Mouse (Mus musculus) hindbrain, postnatal 0 days (tissue): Measurements from ENCODE around the gene Top3a. TPM values are rescaled to one million over a fixed set of nuclear protein-coding genes. Genes with fewer than 3 reads are reported as not detected.

Experiments
- ATAC-seq: fragments of 200-750 bp; cut with Nextera tagmentation; 2 replicates; pipeline ENCODE4 v1.8.0; 2017; ENCODE audit warnings: mild to moderate bottlenecking, moderate TSS enrichment, moderate library complexity
- DNase-seq: peaks from one replicate; pipeline ENCODE4 v3.0.0-alpha.2; 2015; ENCODE audit warnings: low spot score
- H3K27ac ChIP-seq: fragments of 300-500 bp; sonication (generic); 2 replicates; pipeline ENCODE4 v1.5.1; 2014; ENCODE audit warnings: mild to moderate bottlenecking
- H3K27me3 ChIP-seq: fragments of 300-500 bp; sonication (generic); 2 replicates; pipeline ENCODE4 v1.6.1; 2014; ENCODE audit warnings: low read length, mixed read lengths; ENCODE audit not compliant: insufficient read depth
- H3K36me3 ChIP-seq: fragments of 300-500 bp; sonication (generic); 2 replicates; pipeline ENCODE4 v1.6.1; 2014; ENCODE audit warnings: low read length, mixed read lengths; ENCODE audit not compliant: insufficient read depth
- H3K4me1 ChIP-seq: fragments of 300-500 bp; sonication (generic); 2 replicates; pipeline ENCODE4 v1.6.1; 2014; ENCODE audit warnings: antibody characterized with exemption, low read length, mixed read lengths; ENCODE audit not compliant: insufficient read depth
- H3K4me2 ChIP-seq: fragments of 300-500 bp; sonication (generic); 2 replicates; pipeline ENCODE4 v1.6.1; 2014; ENCODE audit warnings: low read depth, mild to moderate bottlenecking, low read length, moderate library complexity, mixed read lengths
- H3K4me3 ChIP-seq: fragments of 300-500 bp; sonication (generic); 2 replicates; pipeline ENCODE4 v1.5.1; 2014; ENCODE audit warnings: low read length
- H3K9ac ChIP-seq: fragments of 300-500 bp; sonication (generic); replicated peaks from 2 replicates; pipeline ENCODE4 v1.6.1; 2014; ENCODE audit warnings: mild to moderate bottlenecking, low read length, moderate library complexity, mixed read lengths
- H3K9me3 ChIP-seq: fragments of 300-500 bp; sonication (generic); 2 replicates; pipeline ENCODE4 v1.6.1; 2016; ENCODE audit warnings: low read length, mixed read lengths
- CTCF ChIP-seq: IDR thresholded peaks from 2 replicates; pipeline ENCODE4 v1.5.1; 2016; ENCODE audit warnings: antibody characterized with exemption, control low read depth, low read depth
- WGBS: fragments of 180-500 bp; shearing (Covaris S2); extraction: QIAGEN DNeasy Blood & Tissue Kit; methylation state at CpG from one replicate; pipeline ENCODE4 v1.1.7; 2014; 5-methylcytosine and 5-hydroxymethylcytosine counted together
- microRNA-seq, 2 experiments: library from miRNA; unstranded; fragments of <30 nt; microRNA quantifications; one replicate each; pipeline ENCODE4; 2016
- polyA plus RNA-seq: library from polyadenylated mRNA; unstranded; fragments of >200 nt; fragmentation: Nextera tagmentation; extraction: Ambion mirVana; gene quantifications from 2 replicates; pipeline ENCODE4 v1.2.1, GENCODE M21; 2015
- total RNA-seq: library from RNA; depleted of rRNA; stranded (reverse); fragments of >200 nt; gene quantifications from 2 replicates; pipeline ENCODE4 v1.2.3, GENCODE M21; 2014; rRNA removed

The Top3a gene
- total and polyA plus RNA-seq, 2 experiments from 2014 or later: 3.9 to 11.0 TPM

DNA sequence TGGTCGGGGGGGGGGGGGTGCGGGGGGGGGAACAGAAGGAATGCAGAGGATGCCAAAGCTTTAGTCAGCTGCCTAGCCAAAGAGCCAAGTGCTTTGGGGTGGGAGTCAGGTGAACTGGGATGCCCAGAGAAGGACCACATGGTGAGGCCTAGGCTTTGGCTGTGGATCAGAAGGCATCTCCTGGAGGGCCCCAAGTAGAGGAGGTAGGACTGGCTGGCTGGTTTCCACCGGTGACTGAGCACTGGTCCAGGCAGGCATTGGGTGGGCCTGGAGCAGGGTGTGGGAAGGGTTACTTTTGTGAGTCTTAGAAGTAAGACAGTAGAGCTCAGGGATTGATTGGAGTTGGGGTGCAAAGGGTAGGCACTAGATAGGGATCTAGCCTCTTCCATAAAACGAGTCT is 75.6 kb downstream of the Top3a start:
- H3K9ac ChIP-seq: no peak overlapping the region
- 77% methylated on average over 4 of the region's 4 CpGs for WGBS
- H3K4me1 ChIP-seq: peaks cover 23% of the 10 kb centered on the region; the same call in 1 of the 2 replicates
- TF ChIP-seq CTCF: no peak
- H3K4me2 ChIP-seq: no peak overlapping the region
- no peak for ATAC-seq
- no peak overlapping the region for H3K4me3 ChIP-seq
- no peak for DNase-seq
- H3K36me3 ChIP-seq: peaks cover 15% of the 10 kb centered on the region; the same call in 1 of the 2 replicates
- no peaks in the 10 kb centered on the region for H3K9me3 ChIP-seq
- H3K27me3 ChIP-seq: no peaks in the 10 kb centered on the region
- no peak overlapping the region for H3K27ac ChIP-seq

DNA sequence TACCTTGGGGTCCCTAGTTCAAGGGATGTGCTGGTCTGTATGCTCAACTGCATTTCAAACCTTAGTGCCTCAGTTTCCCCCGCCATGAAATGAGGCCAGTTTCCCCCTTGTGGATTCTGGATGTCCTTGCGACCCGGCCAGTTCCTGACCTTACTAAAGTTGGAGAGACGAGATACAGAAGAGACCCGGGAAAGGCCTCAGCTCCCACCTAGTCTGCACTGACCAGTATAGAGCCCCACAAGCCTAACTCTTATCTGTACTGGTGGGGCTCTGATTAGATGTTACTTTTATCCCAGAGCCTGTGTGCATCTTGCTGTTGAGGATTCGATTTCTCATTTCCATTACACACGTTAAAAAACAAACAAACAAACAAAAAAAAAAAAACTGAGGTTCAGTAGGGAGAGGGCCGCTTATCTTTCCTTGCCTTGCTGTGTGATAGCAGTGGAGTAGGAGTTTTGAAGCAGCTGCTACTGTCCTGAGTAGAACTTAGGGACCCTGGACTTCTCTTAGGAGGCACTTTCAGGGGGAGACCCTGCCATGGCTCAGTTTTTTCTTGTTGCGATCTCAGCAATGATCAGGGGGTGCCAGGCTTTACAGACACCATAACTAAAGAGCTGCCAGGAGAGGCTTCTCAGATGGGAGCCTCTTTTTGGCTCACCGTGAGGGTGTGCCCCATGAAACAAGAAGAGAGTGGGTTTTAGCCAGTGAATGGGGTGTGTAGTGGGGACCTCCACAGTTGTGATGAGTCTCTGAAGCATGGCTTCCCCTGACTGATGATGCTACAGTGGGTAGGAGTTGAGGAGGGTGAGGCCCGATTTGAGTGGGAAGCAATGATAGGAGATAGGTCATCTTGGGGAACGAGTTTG is 76.6 kb downstream of the Top3a start:
- 15% methylated on average over 12 of the region's 12 CpGs for WGBS
- H3K27me3 ChIP-seq: no peaks in the 10 kb centered on the region
- peaks cover 23% of the 10 kb centered on the region; the same call in 1 of the 2 replicates for H3K4me1 ChIP-seq
- H3K9me3 ChIP-seq: no peaks in the 10 kb centered on the region
- 0 out of 2 replicates have a peak, but pooled peaks cover 10% of the 10 kb centered on the region for H3K36me3 ChIP-seq
- peak overlapping the region; percentile 78 for H3K9ac ChIP-seq
- no peak for ATAC-seq
- no peak for DNase-seq
- peak; percentile 11; the same call in 1 of the 2 replicates for TF ChIP-seq CTCF
- peak overlapping the region; percentile 78 for H3K4me3 ChIP-seq
- peak overlapping the region; percentile 92 for H3K4me2 ChIP-seq
- peak overlapping the region; percentile 76; the same call in 1 of the 2 replicates for H3K27ac ChIP-seq

DNA sequence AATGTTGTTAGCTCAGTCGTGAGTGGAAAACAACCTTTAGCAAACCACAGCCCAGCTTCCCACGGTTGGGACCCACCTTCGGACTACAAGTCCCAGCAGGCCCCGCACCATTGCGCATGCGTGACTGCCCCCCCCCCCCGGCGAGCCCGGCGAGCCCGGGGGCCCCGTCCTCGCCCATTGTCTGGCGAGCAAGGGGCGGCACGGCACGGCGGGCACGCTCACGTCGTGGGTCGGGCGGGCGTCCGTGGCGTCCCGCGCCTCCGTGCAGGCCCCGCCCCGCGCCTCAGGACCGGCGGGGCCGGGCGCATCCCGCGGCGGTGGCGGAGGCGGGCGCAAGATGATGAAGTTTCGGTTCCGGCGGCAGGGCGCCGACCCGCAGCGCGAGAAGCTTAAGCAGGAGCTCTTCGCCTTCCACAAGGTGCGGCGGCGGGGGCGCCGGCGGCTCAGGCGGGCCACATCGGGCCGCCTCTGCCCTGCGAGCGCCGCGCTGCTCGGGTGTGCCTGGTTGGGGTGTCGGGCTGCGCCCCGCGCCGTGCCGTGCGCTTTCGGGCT is 77.6 kb downstream of the Top3a start, which contains the start of gene Llgl1:
Gene Llgl1, plus strand, starts transcription at position 200 of the 552 bp plus-strand sequence.
- WGBS: under 1% methylated on average over 69 of the region's 73 CpGs
- TF ChIP-seq CTCF: no peak
- Histone ChIP-seq H3K9ac (peak within 1 kb of the TSS; percentile 78), H3K4me1 (peaks cover 23% of the 10 kb centered on the region; the same call in 1 of the 2 replicates), H3K36me3 (0 out of 2 replicates have a peak, but pooled peaks cover 7% of the 10 kb centered on the region), H3K4me3 (peak within 1 kb of the TSS; percentile 78), H3K9me3 (no peaks in the 10 kb centered on the region), H3K27me3 (no peaks in the 10 kb centered on the region), H3K27ac (peak within 1 kb of the TSS; percentile 76), H3K4me2 (peak within 1 kb of the TSS; percentile 92)
- ATAC-seq (peak; percentile 93), DNase-seq (peak; percentile 96)

DNA sequence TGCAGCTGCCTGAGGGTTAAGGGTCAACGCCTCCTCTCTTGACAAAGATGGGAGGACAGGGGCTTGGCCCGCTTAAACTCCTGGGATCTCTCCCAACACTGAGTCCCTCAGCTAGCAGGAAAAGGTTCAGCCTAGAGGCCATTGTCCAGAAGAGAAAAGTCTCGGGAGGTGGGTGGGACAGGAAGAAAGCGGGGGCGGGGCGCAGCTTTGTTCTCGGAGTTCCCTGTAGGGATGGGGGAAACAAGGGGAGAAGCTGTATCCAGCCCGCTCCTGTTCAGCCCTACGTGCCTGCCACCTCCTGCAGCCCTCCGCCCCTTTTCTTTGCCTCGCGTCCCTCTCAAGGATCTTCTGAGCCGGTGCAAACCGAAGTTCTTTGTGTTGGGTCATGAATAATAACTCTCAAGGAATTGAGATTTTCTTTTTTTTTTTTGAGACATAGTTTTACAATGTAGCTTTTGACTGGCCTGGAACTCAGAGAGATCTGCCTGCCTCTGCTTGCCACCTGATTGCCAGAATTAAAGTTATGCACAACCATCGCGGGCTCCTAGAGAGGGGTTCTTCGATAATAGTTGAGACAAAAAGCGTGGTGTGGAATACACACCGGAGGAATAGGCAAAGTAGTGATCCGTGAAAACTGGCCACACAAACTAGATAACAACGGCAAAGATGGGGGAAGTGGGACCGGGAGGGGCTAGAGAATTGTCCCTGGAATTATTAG is 78.2 kb downstream of the Top3a start:
- Histone ChIP-seq H3K36me3 (0 out of 2 replicates have a peak, but pooled peaks cover 4% of the 10 kb centered on the region), H3K4me3 (peak overlapping the region; percentile 78), H3K9me3 (no peaks in the 10 kb centered on the region), H3K4me2 (peak overlapping the region; percentile 92), H3K4me1 (peaks cover 23% of the 10 kb centered on the region; the same call in 1 of the 2 replicates), H3K9ac (peak overlapping the region; percentile 78; the same call in 1 of the 2 replicates), H3K27me3 (no peaks in the 10 kb centered on the region), H3K27ac (peak overlapping the region; percentile 76)
- DNase-seq (peak; percentile 58), ATAC-seq (peak; percentile 41)
- 0 out of 2 replicates have a peak, but pooled peaks have one; percentile 13 for TF ChIP-seq CTCF
- under 1% methylated on average over 22 of the region's 22 CpGs for WGBS

GRCm38 (mm10) chr11:60697561-60697960 is 79.6 kb downstream of the Top3a start:
- 0 out of 2 replicates have a peak overlapping the region, but pooled peaks have one; percentile 76 for H3K27ac ChIP-seq
- WGBS: 61% methylated on average over 2 of the region's 2 CpGs
- H3K9ac ChIP-seq: no peak overlapping the region
- peak; percentile 55 for DNase-seq
- ATAC-seq: no peak
- TF ChIP-seq CTCF: peak; percentile 56
- H3K27me3 ChIP-seq: no peaks in the 10 kb centered on the region
- no peak overlapping the region for H3K4me2 ChIP-seq
- H3K9me3 ChIP-seq: no peaks in the 10 kb centered on the region
- peaks cover 15% of the 10 kb centered on the region; the same call in 1 of the 2 replicates for H3K4me1 ChIP-seq
- no peaks in the 10 kb centered on the region for H3K36me3 ChIP-seq
- no peak overlapping the region for H3K4me3 ChIP-seq

GRCm38 (mm10) chr11:60696165-60696564 is 81.0 kb downstream of the Top3a start:
- Histone ChIP-seq H3K4me1 (peaks cover 14% of the 10 kb centered on the region; the same call in 1 of the 2 replicates), H3K9ac (no peak overlapping the region), H3K36me3 (no peaks in the 10 kb centered on the region), H3K27ac (no peak overlapping the region), H3K4me2 (no peak overlapping the region), H3K9me3 (no peaks in the 10 kb centered on the region), H3K4me3 (no peak overlapping the region), H3K27me3 (no peaks in the 10 kb centered on the region)
- no peak for ATAC-seq
- no peak for DNase-seq
- 68% methylated on average over 1 of the region's 1 CpGs for WGBS
- no peak for TF ChIP-seq CTCF

Small RNA genes lying within 50 kb of the gene (microRNA-seq; reads per million reads assigned to microRNA genes)
- gene Mir5100: 0.72 to 1.2 reads per million in 2 experiments

Other genes with a start within 250 kb of the Top3a start
- 34.1 and 42.4 TPM in 2 replicates for gene Alkbh5, start 241.0 kb downstream of the Top3a start, total RNA-seq
- gene Alkbh5, start 241.0 kb downstream of the Top3a start, polyA plus RNA-seq: 23.1 and 23.6 TPM in 2 replicates
- 60.2 and 75.5 TPM in 2 replicates for gene Llgl1, start 77.6 kb downstream of the Top3a start, total RNA-seq
- 35.2 and 36.7 TPM in 2 replicates for gene Llgl1, start 77.6 kb downstream of the Top3a start, polyA plus RNA-seq
- gene Flii, start 50.1 kb downstream of the Top3a start, total RNA-seq: 77.1 and 112 TPM in 2 replicates
- 39.9 and 42.7 TPM in 2 replicates for gene Flii, start 50.1 kb downstream of the Top3a start, polyA plus RNA-seq
- gene Mief2, start 49.0 kb downstream of the Top3a start, total RNA-seq: 38.0 and 40.6 TPM in 2 replicates
- 24.8 and 26.0 TPM in 2 replicates for gene Mief2, start 49.0 kb downstream of the Top3a start, polyA plus RNA-seq
- gene Smcr8, start 159 bp upstream of the Top3a start, total RNA-seq: 14.6 and 15.2 TPM in 2 replicates
- 3.1 TPM in 2 replicates for gene Smcr8, start 159 bp upstream of the Top3a start, polyA plus RNA-seq
- 11.9 and 14.4 TPM in 2 replicates for gene Shmt1, start 34.4 kb upstream of the Top3a start, total RNA-seq
- 7.8 and 10.9 TPM in 2 replicates for gene Shmt1, start 34.4 kb upstream of the Top3a start, polyA plus RNA-seq
- 29.8 and 30.7 TPM in 2 replicates for gene Dhrs7b, start 53.3 kb upstream of the Top3a start, total RNA-seq
- gene Dhrs7b, start 53.3 kb upstream of the Top3a start, polyA plus RNA-seq: 38.2 and 38.5 TPM in 2 replicates
- gene Tmem11, start 101.9 kb upstream of the Top3a start, total RNA-seq: 34.6 and 72.0 TPM in 2 replicates
- 52.1 and 57.1 TPM in 2 replicates for gene Tmem11, start 101.9 kb upstream of the Top3a start, polyA plus RNA-seq
- 36.8 and 38.7 TPM in 2 replicates for gene Natd1, start 137.4 kb upstream of the Top3a start, total RNA-seq
- gene Natd1, start 137.4 kb upstream of the Top3a start, polyA plus RNA-seq: 15.2 and 16.0 TPM in 2 replicates
- 15.0 and 22.2 TPM in 2 replicates for gene Map2k3, start 154.7 kb upstream of the Top3a start, total RNA-seq
- 23.6 and 25.3 TPM in 2 replicates for gene Map2k3, start 154.7 kb upstream of the Top3a start, polyA plus RNA-seq
- 16.0 and 16.6 TPM in 2 replicates for gene Kcnj12, start 245.2 kb upstream of the Top3a start, total RNA-seq
- gene Kcnj12, start 245.2 kb upstream of the Top3a start, polyA plus RNA-seq: 3.3 TPM in 2 replicates